Mouse (Mus musculus): ENCODE results near the gene Depdc1b.

- TF ChIP-seq POLR2A (IDR thresholded peaks at IDR 0.05; ENCODE audit: insufficient read length, low read depth) (no peak), MAX (IDR thresholded peaks at IDR 0.05; ENCODE audit: low read depth) (no peak)
Measured at GRCm38 (mm10) chr13:108323317-108323716, 7.2 kb downstream of the Depdc1b start.

All from myocyte (in vitro differentiated cells).